17 mouse cellular contexts compared by ENCODE assay signal in the genomic region with DNA sequence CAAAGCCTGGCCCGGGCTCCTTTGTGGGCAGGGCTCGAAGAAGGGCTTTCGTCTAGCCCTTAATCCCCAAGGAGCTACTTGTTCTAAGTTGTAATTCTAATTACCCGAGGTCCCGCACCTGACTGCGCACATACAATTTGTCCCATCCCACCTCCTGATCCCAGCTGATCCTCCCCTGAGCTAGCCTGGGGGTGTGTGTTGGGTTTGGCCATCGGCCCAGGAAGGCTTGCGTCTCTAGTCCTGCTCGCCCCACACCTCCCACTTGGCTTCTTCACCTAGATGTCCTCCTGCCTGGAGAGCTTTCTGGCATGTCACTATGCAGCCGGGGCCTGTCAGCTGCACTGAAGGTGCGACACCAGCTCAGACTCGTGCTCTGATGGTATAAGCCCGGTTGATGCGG.
"Had no signal": no experiment of that assay in that cellular context is flagged by ENCODE, and none has a peak within 500 bp of the region (broad histone marks: within the 10 kb centered on the region; RNA-seq: fewer than 3 reads in every experiment).

No protein-coding gene starts in this region.

- H3K9me3 ChIP-seq: lung, embryonic 15.5 days; megakaryocyte, embryonic 14.5 days; midbrain, embryonic 13.5 days; midbrain, embryonic 15.5 days; neural tube, embryonic 12.5 days; stomach, embryonic 15.5 days had no signal

- H3K4me2 ChIP-seq: lung, embryonic 15.5 days; midbrain, embryonic 11.5 days; midbrain, embryonic 13.5 days; midbrain, embryonic 15.5 days; neural tube, embryonic 12.5 days; stomach, embryonic 15.5 days had no signal

- DNase-seq: lung, adult 2 months; lung, postnatal 14 days; lung, postnatal 36 days; right cerebral cortex, postnatal 14 days; thymus, adult 2 months; thymus, postnatal 25 days; thymus, postnatal 4 days had no signal

- H3K4me3 ChIP-seq: lung, embryonic 15.5 days; megakaryocyte, embryonic 14.5 days; midbrain, embryonic 13.5 days; midbrain, embryonic 15.5 days; neural tube, embryonic 12.5 days; stomach, embryonic 15.5 days had no signal

- H3K4me1 ChIP-seq: lung, embryonic 15.5 days; midbrain, embryonic 13.5 days; midbrain, embryonic 15.5 days; stomach, embryonic 15.5 days had no signal

- H3K27me3 ChIP-seq: lung, embryonic 15.5 days; midbrain, embryonic 13.5 days; midbrain, embryonic 15.5 days; neural tube, embryonic 12.5 days; stomach, embryonic 15.5 days had no signal

- H3K36me3 ChIP-seq: midbrain, embryonic 15.5 days had no signal

- H3K27ac ChIP-seq: lung, embryonic 15.5 days; macrophage; midbrain, embryonic 13.5 days; midbrain, embryonic 15.5 days; neural tube, embryonic 12.5 days; stomach, embryonic 15.5 days; stomach, postnatal 0 days had no signal

- ATAC-seq: lung, postnatal 0 days; midbrain, embryonic 13.5 days; midbrain, embryonic 15.5 days had no signal

- H3K9ac ChIP-seq: lung, embryonic 15.5 days; midbrain, embryonic 13.5 days; midbrain, embryonic 15.5 days; neural tube, embryonic 12.5 days; stomach, embryonic 15.5 days had no signal
